9 mouse cellular contexts compared by ENCODE assay signal in the genomic region with DNA sequence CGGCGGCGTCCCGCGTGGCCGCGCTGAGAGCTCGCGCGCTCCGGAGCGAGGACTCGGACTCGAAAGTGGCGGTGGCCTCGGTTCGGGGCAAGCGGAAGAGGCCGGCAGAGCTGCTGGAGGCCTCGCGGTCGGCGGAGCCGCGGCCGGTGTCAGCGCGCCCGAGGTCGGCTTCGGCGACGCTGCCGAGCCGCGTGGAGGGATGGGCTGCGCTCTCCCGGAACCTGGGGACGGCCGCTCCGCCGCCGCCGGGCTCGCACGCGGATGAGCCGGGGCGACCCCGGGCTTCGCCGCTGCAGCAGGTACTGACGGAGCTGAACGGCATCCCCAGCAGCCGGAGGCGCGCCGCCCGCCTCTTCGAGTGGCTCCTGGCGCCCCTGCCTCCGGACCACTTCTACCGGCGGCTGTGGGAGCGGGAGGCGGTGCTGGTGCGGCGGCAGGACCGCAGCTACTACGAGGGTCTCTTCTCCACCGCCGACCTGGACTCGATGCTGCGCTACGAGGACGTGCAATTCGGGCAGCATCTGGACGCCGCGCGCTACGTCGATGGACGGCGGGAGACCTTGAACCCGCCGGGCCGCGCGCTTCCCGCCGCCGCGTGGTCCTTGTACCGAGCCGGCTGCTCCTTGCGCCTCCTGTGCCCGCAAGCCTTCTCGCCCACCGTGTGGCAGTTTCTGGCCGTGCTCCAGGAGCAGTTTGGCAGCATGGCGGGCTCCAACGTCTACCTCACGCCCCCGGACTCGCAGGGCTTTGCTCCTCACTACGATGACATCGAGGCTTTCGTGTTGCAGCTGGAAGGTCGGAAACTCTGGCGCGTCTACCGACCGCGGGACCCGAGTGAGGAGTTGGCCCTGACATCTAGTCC. TPM values are rescaled to one million over a fixed set of nuclear protein-coding genes. Genes with fewer than 3 reads are reported as not detected.
DNase-seq lines count a peak whose midpoint lies in the region; ATAC-seq and TF ChIP-seq lines count a peak whose summit lies in the region.
"Had no signal": no experiment of that assay in that cellular context is flagged by ENCODE, and none has a peak within 500 bp of the region (broad histone marks: within the 10 kb centered on the region; RNA-seq: fewer than 3 reads in every experiment).

No protein-coding gene starts in this region.

- H3K4me2 ChIP-seq in liver, embryonic 11.5 days = peak overlapping the region; percentile 95
- H3K4me2 ChIP-seq in neural tube, embryonic 12.5 days (replicated peaks) = peak overlapping the region; percentile 95

- no peaks in the 10 kb centered on the region for H3K27me3 ChIP-seq in kidney, adult 2 months (replicated peaks; ENCODE audit: control insufficient read depth, insufficient read depth, low read length)
- H3K27me3 ChIP-seq in liver, embryonic 11.5 days (replicated peaks; ENCODE audit: control insufficient read depth, insufficient read depth, low read length) = no peaks in the 10 kb centered on the region
- no peaks in the 10 kb centered on the region for H3K27me3 ChIP-seq in neural tube, embryonic 12.5 days (replicated peaks)

- ATAC-seq in common myeloid progenitor, adult 5-6 weeks (replicated peaks; ENCODE audit: low read depth, poor library complexity, severe bottlenecking) = peak; percentile 10
- peak; percentile 44 for ATAC-seq in liver, embryonic 11.5 days (replicated peaks; ENCODE audit: low FRiP score)
- ATAC-seq in neural tube, embryonic 12.5 days (ENCODE audit: low FRiP score, low read depth) = peak; percentile 66

- H3K9me3 ChIP-seq in liver, embryonic 11.5 days (ENCODE audit: control insufficient read depth, low read length) = no peaks in the 10 kb centered on the region
- H3K9me3 ChIP-seq in neural tube, embryonic 12.5 days = no peaks in the 10 kb centered on the region

- peak overlapping the region; percentile 81 for H3K4me3 ChIP-seq in kidney, adult 2 months (ENCODE audit: insufficient read depth, low read depth, low read length)
- H3K4me3 ChIP-seq in liver, embryonic 11.5 days (ENCODE audit: low read depth, low read length) = peak overlapping the region; percentile 93
- peak overlapping the region; percentile 92 for H3K4me3 ChIP-seq in neural tube, embryonic 12.5 days

- TF ChIP-seq CTCF in kidney, adult 2 months (conservative IDR thresholded peaks at IDR 0.05; ENCODE audit: insufficient read depth, insufficient read length, low read depth, low read length) = no peak

- H3K4me1 ChIP-seq in kidney, adult 2 months (ENCODE audit: control insufficient read depth, insufficient read depth, low read length) = peaks cover 9% of the 10 kb centered on the region; the same call in 1 of the 2 replicates
- peaks cover 36% of the 10 kb centered on the region for H3K4me1 ChIP-seq in liver, embryonic 11.5 days (replicated peaks; ENCODE audit: control insufficient read depth, insufficient read depth, low read length)
- peaks cover 24% of the 10 kb centered on the region for H3K4me1 ChIP-seq in neural tube, embryonic 12.5 days

- TF ChIP-seq POLR2A in kidney, adult 2 months (IDR thresholded peaks at IDR 0.05; ENCODE audit: low read depth, low read length) = no peak

- under 1% methylated on average over 116 of the region's 116 CpGs for WGBS in kidney, adult 2 months
- WGBS in liver, embryonic 11.5 days = under 1% methylated on average over 103 of the region's 116 CpGs
- WGBS in neural tube, embryonic 12.5 days = under 1% methylated on average over 116 of the region's 116 CpGs

- DNase-seq in A20 (ENCODE audit: low read depth, low spot score) (peak; percentile 67), NIH3T3 (ENCODE audit: low read depth) (peak; percentile 41)
- peak; percentile 47 for DNase-seq in gastrocnemius, postnatal 10 days
- DNase-seq in kidney, adult 2 months = no peak
- DNase-seq in liver, embryonic 11.5 days (ENCODE audit: low spot score) = peak; percentile 68
- peak; percentile 21 to 22 for DNase-seq in thymus, adult 18-20 months

- peak overlapping the region; percentile 90 for H3K9ac ChIP-seq in liver, embryonic 11.5 days (ENCODE audit: low read depth, low read length)
- peak overlapping the region; percentile 86 for H3K9ac ChIP-seq in neural tube, embryonic 12.5 days

- H3K27ac ChIP-seq in kidney, adult 2 months (ENCODE audit: insufficient read depth, low read depth, low read length) = peak overlapping the region; percentile 54
- H3K27ac ChIP-seq in liver, embryonic 11.5 days (ENCODE audit: low read depth, low read length) = peak overlapping the region; percentile 80
- peak overlapping the region; percentile 62; the same call in 1 of the 2 replicates for H3K27ac ChIP-seq in neural tube, embryonic 12.5 days

- H3K36me3 ChIP-seq in kidney, adult 2 months (ENCODE audit: control insufficient read depth, insufficient read depth, low read length) = no peaks in the 10 kb centered on the region
- H3K36me3 ChIP-seq in liver, embryonic 11.5 days (ENCODE audit: control insufficient read depth, insufficient read depth, low read length) = peaks cover 8% of the 10 kb centered on the region; the same call in 1 of the 2 replicates
- H3K36me3 ChIP-seq in neural tube, embryonic 12.5 days = peaks cover 18% of the 10 kb centered on the region; the same call in 1 of the 2 replicates

RNA-seq across cellular contexts. Expression of a gene that starts 0.7 kb away (rescaled TPM):
- 15.2 and 16.7 TPM in 2 replicates for total RNA-seq in common myeloid progenitor, adult 5-6 weeks (2017)
- total RNA-seq in gastrocnemius, postnatal 10 days (2021) = 1 to 10 TPM; 3.2 to 4.3 TPM
- polyA plus RNA-seq in kidney, adult 2 months (2012; rRNA removed) = 5.7 and 7.4 TPM in 2 replicates
- 24.7 and 25.2 TPM in 2 replicates for polyA plus RNA-seq in liver, embryonic 11.5 days (2014; fragmentation: Nextera tagmentation; extraction: Ambion mirVana)
- polyA plus RNA-seq in neural tube, embryonic 12.5 days (2016; fragmentation: Nextera tagmentation; extraction: Ambion mirVana) = 21.4 and 22.6 TPM in 2 replicates

RNA-seq across cellular contexts. Expression of a gene that starts 29.3 kb away (rescaled TPM):
- 14.1 and 17.0 TPM in 2 replicates for total RNA-seq in common myeloid progenitor, adult 5-6 weeks (2017)
- total RNA-seq in gastrocnemius, postnatal 10 days (2021) = 10 to 100 TPM; 15.6 to 21.0 TPM
- 63.7 and 76.5 TPM in 2 replicates for polyA plus RNA-seq in kidney, adult 2 months (2012; rRNA removed)
- polyA plus RNA-seq in liver, embryonic 11.5 days (2014; fragmentation: Nextera tagmentation; extraction: Ambion mirVana) = 25.2 and 26.8 TPM in 2 replicates
- 28.1 and 29.0 TPM in 2 replicates for polyA plus RNA-seq in neural tube, embryonic 12.5 days (2016; fragmentation: Nextera tagmentation; extraction: Ambion mirVana)

RNA-seq across cellular contexts. Expression of a gene that starts 33.6 kb away (rescaled TPM):
- total RNA-seq in common myeloid progenitor, adult 5-6 weeks (2017) = not detected in 2 replicates
- not detected for total RNA-seq in gastrocnemius, postnatal 10 days (2021)
- polyA plus RNA-seq in kidney, adult 2 months (2012; rRNA removed) = 0.04 TPM in 1 of 2 replicates, not detected in the other
- polyA plus RNA-seq in liver, embryonic 11.5 days (2014; fragmentation: Nextera tagmentation; extraction: Ambion mirVana) = not detected in 2 replicates
- polyA plus RNA-seq in neural tube, embryonic 12.5 days (2016; fragmentation: Nextera tagmentation; extraction: Ambion mirVana) = not detected in 2 replicates
- total RNA-seq: gastrocnemius, postnatal 4 days had no signal

RNA-seq across cellular contexts. Expression of a gene that starts 36.6 kb away (rescaled TPM):
- total RNA-seq in common myeloid progenitor, adult 5-6 weeks (2017) = 13.1 and 16.3 TPM in 2 replicates
- 10 to 100 TPM; 14.6 to 16.3 TPM for total RNA-seq in gastrocnemius, postnatal 10 days (2021)
- 32.8 and 32.9 TPM in 2 replicates for polyA plus RNA-seq in kidney, adult 2 months (2012; rRNA removed)
- 22.5 and 22.6 TPM in 2 replicates for polyA plus RNA-seq in liver, embryonic 11.5 days (2014; fragmentation: Nextera tagmentation; extraction: Ambion mirVana)
- polyA plus RNA-seq in neural tube, embryonic 12.5 days (2016; fragmentation: Nextera tagmentation; extraction: Ambion mirVana) = 14.4 and 14.5 TPM in 2 replicates

RNA-seq across cellular contexts. Expression of a gene that starts 58.2 kb away (rescaled TPM):
- 7.9 and 10.9 TPM in 2 replicates for total RNA-seq in common myeloid progenitor, adult 5-6 weeks (2017)
- 10 to 100 TPM in 1 of 2 experiments, 1 to 10 TPM in 1; 8.2 to 10.4 TPM for total RNA-seq in gastrocnemius, postnatal 10 days (2021)
- polyA plus RNA-seq in kidney, adult 2 months (2012; rRNA removed) = 67.8 and 73.1 TPM in 2 replicates
- polyA plus RNA-seq in liver, embryonic 11.5 days (2014; fragmentation: Nextera tagmentation; extraction: Ambion mirVana) = 42.9 and 44.2 TPM in 2 replicates
- polyA plus RNA-seq in neural tube, embryonic 12.5 days (2016; fragmentation: Nextera tagmentation; extraction: Ambion mirVana) = 82.1 and 83.4 TPM in 2 replicates

Comparison
In these comparisons a context has a peak if more than half of its experiments do, and no peak if none do; other contexts are left out.
1. ATAC-seq: peak in every context shown above with its lines; median percentile 66 in neural tube, embryonic 12.5 days; 44 in liver, embryonic 11.5 days; 10 in common myeloid progenitor, adult 5-6 weeks.